Mouse (Mus musculus): ENCODE measurements around the gene Gm7697.
"Not testable (repeated sequence)": the region's sequence is repeated elsewhere in the genome, so short reads cannot be mapped to it uniquely, and the experiment has no call there.

Gene Gm7697

GRCm38 (mm10) chr8:69522876-69523275, at the start of gene Gm7697:
Gm7697 (minus strand) TSS chr8:69522976.
- DNase-seq (ENCODE audit: low spot score in 2 of 2) = not testable (repeated sequence)

- not testable (repeated sequence) for DNase-seq (ENCODE audit: low spot score in 2 of 2)
These were observed 28.5 kb upstream of the Gm7697 start for GRCm38 (mm10) chr8:69551249-69551648.

GRCm38 (mm10) chr8:69549556-69549955, 26.8 kb upstream of the Gm7697 start:
- DNase-seq (ENCODE audit: low spot score in 2 of 2) = peak in 1 of 2 experiments; percentile 71

- DNase-seq (ENCODE audit: low spot score in 2 of 2) = not testable (repeated sequence)
These were observed 25.3 kb upstream of the Gm7697 start for GRCm38 (mm10) chr8:69548114-69548513.

- DNase-seq (ENCODE audit: low spot score in 2 of 2) = not testable (repeated sequence)
These were observed 24.4 kb upstream of the Gm7697 start for GRCm38 (mm10) chr8:69547208-69547607.

GRCm38 (mm10) chr8:69545020-69545419, 22.2 kb upstream of the Gm7697 start:
- DNase-seq (ENCODE audit: low spot score in 2 of 2) = not testable (repeated sequence)

- not testable (repeated sequence) for DNase-seq (ENCODE audit: low spot score in 2 of 2)
These were observed 21.7 kb upstream of the Gm7697 start for GRCm38 (mm10) chr8:69544511-69544910.

GRCm38 (mm10) chr8:69543984-69544383, 21.2 kb upstream of the Gm7697 start:
- not testable (repeated sequence) for DNase-seq (ENCODE audit: low spot score in 2 of 2)

GRCm38 (mm10) chr8:69540764-69541163, 18.0 kb upstream of the Gm7697 start:
- DNase-seq (ENCODE audit: low spot score in 2 of 2) = not testable (repeated sequence)

GRCm38 (mm10) chr8:69540331-69540730, 17.6 kb upstream of the Gm7697 start:
- DNase-seq (ENCODE audit: low spot score in 2 of 2) = not testable (repeated sequence)

GRCm38 (mm10) chr8:69474946-69475345, 47.8 kb downstream of the Gm7697 start:
- DNase-seq (ENCODE audit: low spot score in 2 of 2) = peak in 1 of 2 experiments; percentile 1

GRCm38 (mm10) chr8:69453465-69453864, 69.3 kb downstream of the Gm7697 start, which contains the start of gene Gm9495:
Gm9495 (minus strand) TSS chr8:69453565.
- not testable (repeated sequence) for DNase-seq (ENCODE audit: low spot score in 2 of 2)
